In the genomic region with DNA sequence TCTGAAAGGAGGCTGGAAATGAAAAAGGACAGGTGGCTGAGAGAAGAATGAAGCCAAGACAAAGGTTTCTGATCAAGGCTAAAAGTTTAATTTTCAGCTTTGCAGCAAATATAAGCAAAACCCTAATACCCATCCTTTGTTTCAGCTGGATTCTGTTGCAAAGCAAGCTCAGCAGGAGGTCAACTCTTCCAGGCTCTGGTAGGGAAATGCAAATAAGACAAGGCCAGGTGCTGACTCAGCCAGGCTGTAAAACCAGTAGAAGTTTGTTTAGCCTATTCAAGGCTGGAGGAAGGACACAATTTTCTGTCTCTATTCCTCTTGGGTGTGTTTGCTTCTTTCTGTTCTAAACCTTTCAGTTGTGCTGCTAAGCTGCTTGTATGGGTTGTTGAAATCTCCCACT, we compare ENCODE assay signal across 24 mouse cellular contexts.
"Had no signal": no experiment of that assay in that cellular context is flagged by ENCODE, and none has a peak within 500 bp of the region (broad histone marks: within the 10 kb centered on the region; RNA-seq: fewer than 3 reads in every experiment).

No protein-coding gene starts in this region.

- H3K27me3 ChIP-seq: heart, embryonic 13.5 days; heart, embryonic 15.5 days; hindbrain, embryonic 13.5 days; hindbrain, embryonic 15.5 days; kidney, embryonic 15.5 days; limb, embryonic 13.5 days; limb, embryonic 15.5 days; liver, embryonic 12.5 days had no signal

- H3K9me3 ChIP-seq: heart, embryonic 13.5 days; heart, embryonic 15.5 days; hindbrain, embryonic 15.5 days; kidney, embryonic 15.5 days; limb, embryonic 13.5 days; limb, embryonic 15.5 days; liver, embryonic 12.5 days had no signal

- H3K27ac ChIP-seq: heart, adult 2 months; heart, embryonic 13.5 days; heart, embryonic 15.5 days; hindbrain, embryonic 13.5 days; hindbrain, embryonic 15.5 days; hindbrain, postnatal 0 days; kidney, embryonic 15.5 days; kidney, postnatal 0 days; limb, embryonic 13.5 days; limb, embryonic 15.5 days; liver, embryonic 12.5 days; liver, embryonic 14.5 days had no signal

- DNase-seq: gastrocnemius, postnatal 14 days; gastrocnemius, postnatal 36 days; heart, adult 11 months; heart, adult 2 months; heart, postnatal 14 days; heart, postnatal 36 days; kidney, adult 18-20 months; kidney, adult 9 months; kidney, postnatal 14 days; kidney, postnatal 36 days; layer of hippocampus, adult 9-11 months; layer of hippocampus, postnatal 36 days; left cerebral cortex, postnatal 4 days had no signal

- H3K9ac ChIP-seq: heart, embryonic 13.5 days; heart, embryonic 15.5 days; hindbrain, embryonic 13.5 days; hindbrain, embryonic 15.5 days; kidney, embryonic 15.5 days; limb, embryonic 13.5 days; limb, embryonic 15.5 days; liver, embryonic 12.5 days; liver, embryonic 14.5 days had no signal

- H3K4me3 ChIP-seq: heart, adult 2 months; heart, embryonic 13.5 days; heart, embryonic 15.5 days; hindbrain, embryonic 13.5 days; hindbrain, embryonic 15.5 days; kidney, embryonic 15.5 days; limb, embryonic 13.5 days; limb, embryonic 15.5 days; liver, embryonic 12.5 days had no signal

- H3K4me1 ChIP-seq: heart, embryonic 13.5 days; heart, embryonic 15.5 days; hindbrain, embryonic 13.5 days; hindbrain, embryonic 15.5 days; kidney, embryonic 15.5 days; limb, embryonic 13.5 days; limb, embryonic 15.5 days; liver, embryonic 12.5 days had no signal

- H3K36me3 ChIP-seq: heart, embryonic 13.5 days; heart, embryonic 15.5 days; hindbrain, embryonic 13.5 days; hindbrain, embryonic 15.5 days; kidney, embryonic 15.5 days; limb, embryonic 13.5 days; limb, embryonic 15.5 days; liver, embryonic 12.5 days had no signal
